8 mouse cellular contexts compared by ENCODE assay signal in the genomic region with DNA sequence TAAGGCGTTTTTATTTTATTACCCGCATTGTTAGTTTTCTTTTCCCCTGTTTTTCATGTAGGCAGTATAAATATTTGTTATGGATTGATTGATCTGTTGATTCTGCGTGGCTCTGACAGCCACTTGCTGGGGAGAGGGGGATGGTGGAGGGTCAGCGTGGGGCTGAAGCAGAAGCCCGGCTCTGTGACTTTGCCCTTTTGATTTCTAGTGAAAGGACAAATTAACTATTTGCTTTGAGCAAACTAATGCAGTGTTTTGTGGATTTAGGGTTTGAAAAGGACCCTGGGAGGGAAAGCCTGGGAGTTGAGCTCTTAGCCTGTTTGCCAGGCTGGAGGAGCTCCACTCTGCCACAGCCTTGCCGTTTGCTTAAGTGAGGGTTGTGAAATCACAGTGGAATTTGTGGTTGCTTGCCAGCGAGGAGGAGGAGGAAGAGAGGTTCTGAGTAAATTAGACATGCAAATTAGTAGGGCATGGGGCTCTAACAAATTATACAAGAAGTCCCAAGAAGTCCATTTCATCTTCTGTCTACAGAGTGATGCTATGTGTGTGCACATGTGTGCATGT.
DNase-seq lines count a peak whose midpoint lies in the region; ATAC-seq lines count a peak whose summit lies in the region.

No protein-coding gene starts in this region.

- no peaks in the 10 kb centered on the region for H3K36me3 ChIP-seq in stomach, embryonic 14.5 days (ENCODE audit: control insufficient read depth, insufficient read depth, low read length)

- H3K9ac ChIP-seq in stomach, embryonic 14.5 days (replicated peaks; ENCODE audit: low read depth, low read length), result no peak overlapping the region

- H3K27me3 ChIP-seq in stomach, embryonic 14.5 days (ENCODE audit: control insufficient read depth, insufficient read depth, low read length), result no peaks in the 10 kb centered on the region

- H3K4me1 ChIP-seq in stomach, embryonic 14.5 days (ENCODE audit: control insufficient read depth, insufficient read depth, low read length), result peaks cover 24% of the 10 kb centered on the region

- intact Hi-C loops in gastrocnemius, postnatal 14 days (cut with DNase I; ENCODE audit: low total_unique reads), result no loop called here

- 20% methylated on average over 7 of the region's 7 CpGs for WGBS in stomach, embryonic 14.5 days

- peak overlapping the region; percentile 16; the same call in 1 of the 2 replicates for H3K27ac ChIP-seq in stomach, embryonic 14.5 days (ENCODE audit: low read length)

- no peak overlapping the region; the same call in 1 of the 2 replicates for H3K4me2 ChIP-seq in stomach, embryonic 14.5 days (replicated peaks; ENCODE audit: low read depth, low read length)

- no peak overlapping the region for H3K4me3 ChIP-seq in stomach, embryonic 14.5 days (ENCODE audit: low read depth, low read length)

- peak; percentile 83 for ATAC-seq in stomach, embryonic 14.5 days (ENCODE audit: insufficient number of reproducible peaks, insufficient read depth, low FRiP score, low read depth)

- no peaks in the 10 kb centered on the region for H3K9me3 ChIP-seq in stomach, embryonic 14.5 days (ENCODE audit: control insufficient read depth, low read depth, low read length)

- DNase-seq in urinary bladder, postnatal 25 days (ENCODE audit: low spot score), result peak; percentile 39
- no peak for DNase-seq in urinary bladder, postnatal 4 days (ENCODE audit: low spot score in 2 of 2)
- DNase-seq in fat pad, adult 2 months (ENCODE audit: extremely low read depth, low read depth, low spot score), result peak; percentile 73
- DNase-seq in liver, result peak; percentile 30
- DNase-seq in right cerebral cortex, postnatal 36 days (ENCODE audit: low spot score in 2 of 2), result no peak
- DNase-seq in gastrocnemius, postnatal 14 days, result no peak
- no peak for DNase-seq in thymus, postnatal 25 days

Comparison
In these comparisons a context has a peak if more than half of its experiments do, and no peak if none do; other contexts are left out.
1. DNase-seq: peak in urinary bladder, postnatal 25 days (single experiment), fat pad, adult 2 months (single experiment) and liver (single experiment); none in urinary bladder, postnatal 4 days (0 of 2), right cerebral cortex, postnatal 36 days (0 of 2), gastrocnemius, postnatal 14 days (single experiment) and thymus, postnatal 25 days (single experiment).